Mouse (Mus musculus): ENCODE results near the gene Mrpl58. TPM values are rescaled to one million over a fixed set of nuclear protein-coding genes. Genes with fewer than 3 reads are reported as not detected.
"Not testable (repeated sequence)": the region's sequence is repeated elsewhere in the genome, so short reads cannot be mapped to it uniquely, and the experiment has no call there.

The Mrpl58 gene
- total RNA-seq, 1 experiment from 2014 or later, result 153 TPM

- peak; percentile 68 for DNase-seq
Observed at GRCm38 (mm10) chr11:115427482-115428331, 24.2 kb downstream of the Mrpl58 start.

GRCm38 (mm10) chr11:115429307-115429706 lies 25.8 kb downstream of the Mrpl58 start:
- DNase-seq, result no peak

- no peak for DNase-seq
Observed at GRCm38 (mm10) chr11:115430561-115430960, 27.0 kb downstream of the Mrpl58 start.

GRCm38 (mm10) chr11:115432814-115433213 lies 29.3 kb downstream of the Mrpl58 start:
- DNase-seq, result no peak

- no peak for DNase-seq
Observed at GRCm38 (mm10) chr11:115433342-115433741, 29.8 kb downstream of the Mrpl58 start.

GRCm38 (mm10) chr11:115435596-115436337 lies 32.2 kb downstream of the Mrpl58 start:
- peak; percentile 20 for DNase-seq

GRCm38 (mm10) chr11:115437571-115438122 lies 34.1 kb downstream of the Mrpl58 start:
- DNase-seq, result no peak

- no peak for DNase-seq
Observed at GRCm38 (mm10) chr11:115439326-115439725, 35.8 kb downstream of the Mrpl58 start.

GRCm38 (mm10) chr11:115439906-115440595 lies 36.5 kb downstream of the Mrpl58 start, which contains the start of gene Trim80:
Trim80 (plus strand) TSS chr11:115440545.
- no peak for DNase-seq

GRCm38 (mm10) chr11:115441417-115441816 lies 37.9 kb downstream of the Mrpl58 start:
- no peak for DNase-seq

- peak; percentile 29 for DNase-seq
Observed at GRCm38 (mm10) chr11:115446906-115447305, 43.4 kb downstream of the Mrpl58 start.

- no peak for DNase-seq
Observed at GRCm38 (mm10) chr11:115447321-115447885, 43.9 kb downstream of the Mrpl58 start.

GRCm38 (mm10) chr11:115448075-115448474 lies 44.5 kb downstream of the Mrpl58 start:
- DNase-seq, result no peak

- DNase-seq, result no peak
Observed at GRCm38 (mm10) chr11:115448998-115449397, 45.4 kb downstream of the Mrpl58 start.

- DNase-seq, result no peak
Observed at GRCm38 (mm10) chr11:115450176-115450575, 46.6 kb downstream of the Mrpl58 start.

GRCm38 (mm10) chr11:115451781-115452241 lies 48.3 kb downstream of the Mrpl58 start:
- DNase-seq, result no peak

GRCm38 (mm10) chr11:115452281-115452860 lies 48.8 kb downstream of the Mrpl58 start:
- DNase-seq, result no peak

- no peak for DNase-seq
Observed at GRCm38 (mm10) chr11:115453306-115453705, 49.8 kb downstream of the Mrpl58 start.

GRCm38 (mm10) chr11:115454822-115455221 lies 51.3 kb downstream of the Mrpl58 start:
- not testable (repeated sequence) for DNase-seq

GRCm38 (mm10) chr11:115455619-115456018 lies 52.1 kb downstream of the Mrpl58 start:
- no peak for DNase-seq

GRCm38 (mm10) chr11:115456182-115456581 lies 52.6 kb downstream of the Mrpl58 start:
- DNase-seq, result no peak

Measured in adrenal gland, postnatal 25 days (tissue).